ENCODE assay signal across 8 mouse cellular contexts in genomic region chr4:139289017-139289416, GRCm38 (mm10). TPM values are rescaled to one million over a fixed set of nuclear protein-coding genes. Genes with fewer than 3 reads are reported as not detected.
DNase-seq lines count a peak whose midpoint lies in the region; ATAC-seq and TF ChIP-seq lines count a peak whose summit lies in the region.
"Had no signal": no experiment of that assay in that cellular context is flagged by ENCODE, and none has a peak within 500 bp of the region (broad histone marks: within the 10 kb centered on the region; RNA-seq: fewer than 3 reads in every experiment).

No protein-coding gene starts in this region.

- peaks cover 88% of the 10 kb centered on the region for H3K36me3 ChIP-seq in G1E (replicated peaks)
- peaks cover 77% of the 10 kb centered on the region for H3K36me3 ChIP-seq in lung, embryonic 14.5 days (ENCODE audit: insufficient read depth)

- WGBS in lung, embryonic 14.5 days: 68% methylated on average over 10 of the region's 10 CpGs

- H3K4me2 ChIP-seq in lung, embryonic 14.5 days: no peak overlapping the region
- H3K4me2 ChIP-seq: neural tube, embryonic 12.5 days had no signal

- H3K4me1 ChIP-seq in G1E (ENCODE audit: insufficient read depth, low read depth, low read length): peaks cover 10% of the 10 kb centered on the region; the same call in 1 of the 2 replicates
- H3K4me1 ChIP-seq in lung, embryonic 14.5 days (ENCODE audit: insufficient read depth): no peaks in the 10 kb centered on the region

- no peak overlapping the region for H3K4me3 ChIP-seq in G1E (ENCODE audit: low read depth, low read length)
- no peak overlapping the region for H3K4me3 ChIP-seq in lung, embryonic 14.5 days (ENCODE audit: low read depth, low read length)
- H3K4me3 ChIP-seq: neural tube, embryonic 12.5 days had no signal

- H3K27me3 ChIP-seq in G1E (ENCODE audit: insufficient read depth, low read length): no peaks in the 10 kb centered on the region
- H3K27me3 ChIP-seq in lung, embryonic 14.5 days (ENCODE audit: insufficient read depth, low read length): no peaks in the 10 kb centered on the region
- H3K27me3 ChIP-seq: neural tube, embryonic 12.5 days had no signal

- H3K9me3 ChIP-seq in G1E (replicated peaks): no peaks in the 10 kb centered on the region
- no peaks in the 10 kb centered on the region for H3K9me3 ChIP-seq in lung, embryonic 14.5 days (ENCODE audit: low read depth, low read length)
- H3K9me3 ChIP-seq: neural tube, embryonic 12.5 days had no signal

- H3K27ac ChIP-seq in lung, embryonic 14.5 days (ENCODE audit: low read depth): no peak overlapping the region
- H3K27ac ChIP-seq: neural tube, embryonic 12.5 days had no signal

- intact Hi-C loops in heart, postnatal 36 days (cut with DNase I): no loop called here

- no peak overlapping the region for H3K9ac ChIP-seq in lung, embryonic 14.5 days
- H3K9ac ChIP-seq: neural tube, embryonic 12.5 days had no signal

- peak; percentile 62 for DNase-seq in CD4-positive helper T cell, adult 2 months (ENCODE audit: low read depth, low spot score)
- DNase-seq in G1E (ENCODE audit: low spot score): peak; percentile 52
- DNase-seq in cerebellum, postnatal 25 days: peak; percentile 80 to 85
- DNase-seq in heart, postnatal 36 days: peak; percentile 37 to 45
- DNase-seq in layer of hippocampus, adult 18-20 months (ENCODE audit: low spot score in 2 of 2): peak; percentile 38 to 79
- peak; percentile 70 for DNase-seq in lung, embryonic 14.5 days
- peak; percentile 54 for DNase-seq in right cerebral cortex, postnatal 25 days

- peak; percentile 40; the same call in 1 of the 2 replicates for ATAC-seq in G1E (ENCODE audit: extremely low read depth, insufficient number of reproducible peaks, low FRiP score, poor library complexity, severe bottlenecking)
- no peak; the same call in 1 of the 2 replicates for ATAC-seq in lung, embryonic 14.5 days (ENCODE audit: insufficient read depth)

- peak; percentile 94 for TF ChIP-seq CTCF in G1E (IDR thresholded peaks at IDR 0.05; ENCODE audit: low read depth, low read length)
- peak; percentile 83 for TF ChIP-seq CTCF in lung, embryonic 14.5 days (IDR thresholded peaks at IDR 0.05; ENCODE audit: low read depth)

RNA-seq across cellular contexts. Expression of gene Pqlc2, which starts 21.5 kb away (rescaled TPM):
- total RNA-seq in G1E (2014; fragmentation: Nextera tagmentation) (4.3 and 6.8 TPM in 2 replicates), G1E (2017) (11.8 and 14.0 TPM in 2 replicates)
- 3.8 and 4.4 TPM in 2 replicates for polyA plus RNA-seq in G1E (2012)
- total RNA-seq in heart, postnatal 36 days (2021): 1 to 10 TPM; 6.4 to 7.4 TPM
- 10 to 100 TPM; 12.9 to 14.2 TPM for total RNA-seq in layer of hippocampus, adult 18-20 months (2021)
- 10.5 and 11.0 TPM in 2 replicates for polyA plus RNA-seq in lung, embryonic 14.5 days (2014; fragmentation: Nextera tagmentation; extraction: Ambion mirVana)

RNA-seq across cellular contexts. Expression of gene Akr7a5, which starts 21.5 kb away (rescaled TPM):
- total RNA-seq in G1E (2014; fragmentation: Nextera tagmentation) (7.8 and 13.2 TPM in 2 replicates), G1E (2017) (13.8 and 19.1 TPM in 2 replicates)
- polyA plus RNA-seq in G1E (2012): 57.3 and 64.0 TPM in 2 replicates
- total RNA-seq in heart, postnatal 36 days (2021): 10 to 100 TPM; 52.5 to 53.3 TPM
- total RNA-seq in layer of hippocampus, adult 18-20 months (2021): 10 to 100 TPM; 31.4 to 32.1 TPM
- polyA plus RNA-seq in lung, embryonic 14.5 days (2014; fragmentation: Nextera tagmentation; extraction: Ambion mirVana): 87.5 and 101 TPM in 2 replicates
